Mouse (Mus musculus): ENCODE results near the gene Cntnap2. TPM values are rescaled to one million over a fixed set of nuclear protein-coding genes. Genes with fewer than 3 reads are reported as not detected.

The Cntnap2 gene
- polyA plus RNA-seq, 1 experiment from 2014 or later: 5.7 TPM

- no peaks in the 10 kb centered on the region for H3K9me3 ChIP-seq
- no peak overlapping the region for H3K4me3 ChIP-seq
- no peaks in the 10 kb centered on the region for H3K36me3 ChIP-seq
- H3K4me1 ChIP-seq: no peaks in the 10 kb centered on the region
- WGBS: 64% methylated on average over 2 of the region's 2 CpGs
- no peak overlapping the region for H3K4me2 ChIP-seq (replicated peaks)
- ATAC-seq (ENCODE audit: insufficient number of reproducible peaks, insufficient read depth, low FRiP score, low TSS enrichment): no peak
- no peak overlapping the region for H3K27ac ChIP-seq
- H3K9ac ChIP-seq: no peak overlapping the region
- H3K27me3 ChIP-seq: no peaks in the 10 kb centered on the region
These were observed 286.2 kb downstream of the Cntnap2 start for GRCm38 (mm10) chr6:45345396-45345795.

GRCm38 (mm10) chr6:45345953-45346352 is 286.8 kb downstream of the Cntnap2 start:
- no peaks in the 10 kb centered on the region for H3K27me3 ChIP-seq
- H3K9ac ChIP-seq: no peak overlapping the region
- H3K4me1 ChIP-seq: no peaks in the 10 kb centered on the region
- no peak overlapping the region for H3K4me3 ChIP-seq
- H3K36me3 ChIP-seq: no peaks in the 10 kb centered on the region
- H3K27ac ChIP-seq: no peak overlapping the region
- H3K4me2 ChIP-seq (replicated peaks): no peak overlapping the region
- ATAC-seq (ENCODE audit: insufficient number of reproducible peaks, insufficient read depth, low FRiP score, low TSS enrichment): no peak
- no peaks in the 10 kb centered on the region for H3K9me3 ChIP-seq

- Histone ChIP-seq H3K4me2 (replicated peaks) (no peak overlapping the region), H3K4me3 (no peak overlapping the region), H3K4me1 (no peaks in the 10 kb centered on the region), H3K9ac (no peak overlapping the region), H3K27me3 (no peaks in the 10 kb centered on the region), H3K36me3 (no peaks in the 10 kb centered on the region), H3K9me3 (no peaks in the 10 kb centered on the region), H3K27ac (no peak overlapping the region)
- no peak for ATAC-seq (ENCODE audit: insufficient number of reproducible peaks, insufficient read depth, low FRiP score, low TSS enrichment)
- WGBS: 42% methylated on average over 1 of the region's 1 CpGs
These were observed 307.3 kb downstream of the Cntnap2 start for GRCm38 (mm10) chr6:45366442-45366841.

- Histone ChIP-seq H3K4me3 (no peak overlapping the region), H3K4me2 (replicated peaks) (no peak overlapping the region), H3K4me1 (no peaks in the 10 kb centered on the region), H3K9me3 (no peaks in the 10 kb centered on the region), H3K36me3 (no peaks in the 10 kb centered on the region), H3K27ac (no peak overlapping the region), H3K9ac (no peak overlapping the region), H3K27me3 (no peaks in the 10 kb centered on the region)
- 69% methylated on average over 7 of the region's 7 CpGs for WGBS
- ATAC-seq (ENCODE audit: insufficient number of reproducible peaks, insufficient read depth, low FRiP score, low TSS enrichment): no peak
These were observed 322.0 kb downstream of the Cntnap2 start for GRCm38 (mm10) chr6:45381126-45381525.

- H3K27ac ChIP-seq: no peak overlapping the region
- no peak overlapping the region for H3K4me3 ChIP-seq
- no peak for ATAC-seq (ENCODE audit: insufficient number of reproducible peaks, insufficient read depth, low FRiP score, low TSS enrichment)
- H3K4me1 ChIP-seq: no peaks in the 10 kb centered on the region
- no peaks in the 10 kb centered on the region for H3K27me3 ChIP-seq
- no peaks in the 10 kb centered on the region for H3K9me3 ChIP-seq
- H3K9ac ChIP-seq: no peak overlapping the region
- WGBS: 44% methylated on average over 1 of the region's 1 CpGs
- H3K4me2 ChIP-seq (replicated peaks): no peak overlapping the region
- no peaks in the 10 kb centered on the region for H3K36me3 ChIP-seq
These were observed 329.9 kb downstream of the Cntnap2 start for GRCm38 (mm10) chr6:45389034-45389433.

GRCm38 (mm10) chr6:45413629-45414028 is 354.5 kb downstream of the Cntnap2 start:
- H3K4me3 ChIP-seq: no peak overlapping the region
- no peaks in the 10 kb centered on the region for H3K36me3 ChIP-seq
- H3K27ac ChIP-seq: no peak overlapping the region
- no peaks in the 10 kb centered on the region for H3K9me3 ChIP-seq
- no peaks in the 10 kb centered on the region for H3K4me1 ChIP-seq
- ATAC-seq (ENCODE audit: insufficient number of reproducible peaks, insufficient read depth, low FRiP score, low TSS enrichment): no peak
- no peak overlapping the region for H3K9ac ChIP-seq
- no peaks in the 10 kb centered on the region for H3K27me3 ChIP-seq
- H3K4me2 ChIP-seq (replicated peaks): no peak overlapping the region
- 76% methylated on average over 2 of the region's 2 CpGs for WGBS

GRCm38 (mm10) chr6:45455424-45455823 is 396.3 kb downstream of the Cntnap2 start:
- Histone ChIP-seq H3K9ac (no peak overlapping the region), H3K9me3 (no peaks in the 10 kb centered on the region), H3K4me1 (no peaks in the 10 kb centered on the region), H3K4me3 (no peak overlapping the region), H3K36me3 (no peaks in the 10 kb centered on the region), H3K27ac (no peak overlapping the region), H3K27me3 (no peaks in the 10 kb centered on the region), H3K4me2 (replicated peaks) (no peak overlapping the region)
- 84% methylated on average over 1 of the region's 1 CpGs for WGBS
- no peak for ATAC-seq (ENCODE audit: insufficient number of reproducible peaks, insufficient read depth, low FRiP score, low TSS enrichment)

GRCm38 (mm10) chr6:45518221-45518620 is 459.1 kb downstream of the Cntnap2 start:
- Histone ChIP-seq H3K36me3 (no peaks in the 10 kb centered on the region), H3K27me3 (no peaks in the 10 kb centered on the region), H3K27ac (no peak overlapping the region), H3K4me2 (replicated peaks) (no peak overlapping the region), H3K4me1 (no peaks in the 10 kb centered on the region), H3K9me3 (no peaks in the 10 kb centered on the region), H3K4me3 (no peak overlapping the region), H3K9ac (no peak overlapping the region)
- WGBS: 80% methylated on average over 3 of the region's 3 CpGs
- no peak for ATAC-seq (ENCODE audit: insufficient number of reproducible peaks, insufficient read depth, low FRiP score, low TSS enrichment)

GRCm38 (mm10) chr6:45536999-45537398 is 477.8 kb downstream of the Cntnap2 start:
- H3K9ac ChIP-seq: no peak overlapping the region
- no peak overlapping the region for H3K4me2 ChIP-seq (replicated peaks)
- H3K36me3 ChIP-seq: no peaks in the 10 kb centered on the region
- no peaks in the 10 kb centered on the region for H3K9me3 ChIP-seq
- no peaks in the 10 kb centered on the region for H3K4me1 ChIP-seq
- no peak overlapping the region for H3K27ac ChIP-seq
- ATAC-seq (ENCODE audit: insufficient number of reproducible peaks, insufficient read depth, low FRiP score, low TSS enrichment): no peak
- no peaks in the 10 kb centered on the region for H3K27me3 ChIP-seq
- 59% methylated on average over 2 of the region's 2 CpGs for WGBS
- no peak overlapping the region for H3K4me3 ChIP-seq

GRCm38 (mm10) chr6:45544319-45544875 is 485.2 kb downstream of the Cntnap2 start:
- no peak overlapping the region for H3K4me3 ChIP-seq
- no peak for ATAC-seq (ENCODE audit: insufficient number of reproducible peaks, insufficient read depth, low FRiP score, low TSS enrichment)
- no peak overlapping the region for H3K4me2 ChIP-seq (replicated peaks)
- no peaks in the 10 kb centered on the region for H3K27me3 ChIP-seq
- no peaks in the 10 kb centered on the region for H3K36me3 ChIP-seq
- no peak overlapping the region for H3K9ac ChIP-seq
- H3K4me1 ChIP-seq: no peaks in the 10 kb centered on the region
- no peaks in the 10 kb centered on the region for H3K9me3 ChIP-seq
- no peak overlapping the region for H3K27ac ChIP-seq
- 45% methylated on average over 7 of the region's 7 CpGs for WGBS

- Histone ChIP-seq H3K36me3 (no peaks in the 10 kb centered on the region), H3K9me3 (no peaks in the 10 kb centered on the region), H3K4me1 (no peaks in the 10 kb centered on the region), H3K9ac (no peak overlapping the region), H3K27ac (no peak overlapping the region), H3K4me3 (no peak overlapping the region), H3K4me2 (replicated peaks) (no peak overlapping the region), H3K27me3 (no peaks in the 10 kb centered on the region)
- ATAC-seq (ENCODE audit: insufficient number of reproducible peaks, insufficient read depth, low FRiP score, low TSS enrichment): no peak
- WGBS: 77% methylated on average over 1 of the region's 1 CpGs
These were observed 500.6 kb downstream of the Cntnap2 start for GRCm38 (mm10) chr6:45559724-45560123.

- H3K4me2 ChIP-seq (replicated peaks): no peak overlapping the region
- H3K27ac ChIP-seq: no peak overlapping the region
- H3K4me1 ChIP-seq: no peaks in the 10 kb centered on the region
- no peak for ATAC-seq (ENCODE audit: insufficient number of reproducible peaks, insufficient read depth, low FRiP score, low TSS enrichment)
- no peaks in the 10 kb centered on the region for H3K27me3 ChIP-seq
- H3K36me3 ChIP-seq: no peaks in the 10 kb centered on the region
- H3K4me3 ChIP-seq: no peak overlapping the region
- H3K9ac ChIP-seq: no peak overlapping the region
- H3K9me3 ChIP-seq: no peaks in the 10 kb centered on the region
- WGBS: 82% methylated on average over 6 of the region's 6 CpGs
These were observed 525.4 kb downstream of the Cntnap2 start for GRCm38 (mm10) chr6:45584467-45585094.

Measured in embryonic facial prominence, embryonic 12.5 days (tissue).